Mouse (Mus musculus) heart, adult 18-20 months (tissue): ENCODE data around the gene Birc6. TPM values are rescaled to one million over a fixed set of nuclear protein-coding genes. Genes with fewer than 3 reads are reported as not detected.

Experiments used
- DNase-seq, 2 experiments: peaks; one replicate each; pipeline ENCODE4 v3.0.0; 2021 to 2022; ENCODE audit warnings: mixed read lengths in 1 of 2
- total RNA-seq, 2 experiments: library from RNA; stranded (reverse); gene quantifications; 2 replicates each; pipeline ENCODE4 v1.2.3; 2021

The Birc6 gene
- total RNA-seq, 2 experiments from 2014 or later, result 62.2 to 72.5 TPM

DNA sequence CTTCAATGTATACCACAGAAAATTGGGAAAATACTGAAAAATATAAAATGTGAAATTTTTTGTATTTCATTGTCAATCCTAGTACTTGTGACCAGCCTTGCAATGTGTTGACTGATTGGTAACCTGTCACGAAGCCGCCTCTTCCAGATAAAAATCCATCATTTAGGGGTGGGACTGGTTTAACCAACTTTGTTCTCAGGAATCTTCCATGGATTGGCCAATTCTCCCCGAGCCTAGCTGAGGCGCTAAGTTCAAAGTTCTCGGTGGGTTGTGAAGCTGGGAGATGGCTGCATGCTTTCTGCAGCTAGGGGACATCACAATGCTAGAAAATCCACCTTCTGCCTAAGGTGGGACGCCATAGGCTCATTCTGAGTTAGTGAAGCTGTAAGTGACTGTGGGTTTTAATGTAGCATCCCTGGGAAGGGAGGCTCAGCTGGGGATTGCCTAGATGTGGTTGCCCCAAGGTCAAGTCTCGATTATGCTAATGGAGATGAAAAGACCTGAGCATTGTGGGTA lies 179.6 kb downstream of the Birc6 start:
- no peak for DNase-seq

DNA sequence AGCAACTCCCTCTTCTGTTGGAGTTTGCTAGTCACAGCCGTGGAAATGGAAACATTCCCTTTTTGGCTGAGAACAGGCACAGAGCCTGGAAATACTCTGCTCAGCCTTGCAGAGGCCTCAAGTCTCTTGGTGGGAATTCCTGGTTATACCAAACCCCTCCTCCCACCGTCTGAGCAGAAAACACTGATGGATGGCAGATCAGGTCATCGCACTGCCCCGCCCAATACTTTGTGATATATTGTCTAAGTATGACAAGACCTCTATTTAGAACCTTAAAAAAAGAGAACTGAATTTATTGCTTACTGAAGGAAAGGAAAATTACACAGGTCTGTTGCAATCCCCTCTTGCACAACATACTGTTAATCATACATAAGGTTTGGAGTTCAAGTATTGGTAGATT lies 182.6 kb downstream of the Birc6 start:
- DNase-seq, result peak in 1 of 2 experiments; percentile 12

DNA sequence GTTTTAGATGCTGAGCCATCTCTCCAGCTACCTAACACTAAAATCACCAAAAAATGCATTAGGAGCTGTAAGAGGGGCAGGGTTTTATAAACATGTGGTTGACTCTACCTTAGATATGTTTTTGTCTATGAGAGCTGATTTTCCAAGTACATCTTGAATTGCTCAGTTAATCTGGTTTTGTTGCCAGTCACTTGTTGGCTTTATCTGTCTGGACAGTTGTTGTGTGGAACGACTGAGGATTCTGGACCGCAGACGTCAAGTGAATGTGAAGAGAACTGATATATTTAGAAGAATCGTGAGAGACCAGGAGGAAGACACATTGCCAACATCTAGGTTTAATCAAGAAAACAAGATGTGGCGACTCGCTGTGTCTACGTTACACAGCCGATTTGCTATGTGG lies 183.5 kb downstream of the Birc6 start:
- DNase-seq, result peak in 1 of 2 experiments; percentile 9

DNA sequence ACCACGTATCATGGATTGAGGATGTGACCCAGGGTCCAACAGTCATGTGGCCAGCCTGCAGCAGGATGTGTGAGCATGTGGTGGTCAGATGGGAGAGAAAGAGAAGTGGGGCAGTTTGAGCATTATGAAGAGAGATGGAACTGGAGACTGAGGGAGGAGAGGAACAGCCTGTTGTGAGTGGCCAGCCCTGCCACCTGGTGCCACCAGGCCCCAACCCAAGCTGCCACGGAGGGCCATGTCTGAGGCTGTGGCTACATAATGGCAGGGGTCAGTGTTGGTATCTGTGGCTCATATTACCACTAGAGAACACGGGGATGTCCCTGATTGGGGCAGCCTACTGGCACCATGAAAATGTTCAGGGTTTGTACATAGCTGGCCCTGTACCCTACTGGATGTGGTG lies 187.0 kb downstream of the Birc6 start:
- no peak for DNase-seq

DNA sequence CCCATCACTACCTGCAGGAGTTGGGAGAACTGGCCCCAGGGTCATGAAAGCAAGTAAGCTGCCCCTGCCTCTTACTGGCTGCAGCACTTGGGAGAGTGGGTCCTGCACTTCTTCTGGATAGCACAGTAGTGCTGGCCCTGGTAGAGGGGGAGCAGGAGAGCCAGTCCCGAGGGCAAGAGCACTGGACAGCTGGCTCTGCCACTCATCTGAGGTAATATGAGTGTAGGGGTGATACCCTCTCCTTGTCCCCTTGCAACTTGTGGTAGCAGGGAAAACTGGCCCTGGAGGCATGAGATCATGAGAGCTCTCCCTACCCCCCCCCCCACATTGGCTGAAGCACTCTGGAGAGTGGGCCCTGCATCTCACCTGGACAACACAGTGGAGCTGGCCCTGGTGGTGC lies 187.6 kb downstream of the Birc6 start:
- DNase-seq, result no peak

DNA sequence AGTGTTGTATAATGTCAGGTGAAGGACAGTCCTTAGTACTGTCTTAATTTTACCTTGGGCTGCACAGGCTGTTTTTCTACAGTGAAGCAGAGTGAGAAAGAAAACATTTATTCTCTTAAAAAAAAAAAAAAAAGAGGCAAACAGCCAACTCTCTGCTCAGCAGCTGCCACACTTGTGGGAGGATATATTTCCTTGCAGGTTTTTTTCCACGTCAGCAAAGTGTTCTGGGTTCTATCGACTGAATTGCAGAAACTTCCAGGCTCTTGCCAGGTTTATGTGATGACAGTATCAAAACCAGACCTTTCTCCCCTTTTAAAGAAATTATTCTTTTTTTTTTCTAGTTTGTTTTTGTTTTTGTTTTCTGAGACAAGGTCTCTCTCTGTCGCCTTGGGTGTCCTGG lies 188.5 kb downstream of the Birc6 start:
- DNase-seq, result no peak

DNA sequence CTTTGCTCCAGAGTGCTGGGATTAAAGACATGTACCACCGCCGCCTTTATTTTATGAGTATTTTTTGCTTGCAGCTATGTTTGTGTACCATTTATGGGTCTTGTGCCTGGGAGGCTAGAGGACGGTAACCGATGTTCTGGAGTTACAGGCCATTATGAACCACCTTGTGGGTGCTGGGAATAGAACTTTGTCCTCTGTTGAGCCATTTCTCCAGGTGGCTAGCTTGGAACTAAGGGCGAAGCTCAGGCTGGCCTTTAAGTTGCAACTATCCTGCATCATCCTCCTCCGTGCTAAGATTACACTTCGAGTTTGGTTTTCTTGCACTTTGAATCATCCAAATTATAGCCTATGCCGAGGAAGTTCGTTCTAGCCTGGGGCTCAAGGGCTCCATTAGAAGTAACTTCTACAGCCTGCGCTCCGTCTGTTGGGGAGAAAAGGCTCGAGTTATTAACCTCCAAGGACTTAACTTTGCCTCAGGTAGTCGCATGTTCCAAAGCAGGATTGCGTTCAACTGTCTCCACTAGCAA lies 189.1 kb downstream of the Birc6 start:
- DNase-seq, result no peak

DNA sequence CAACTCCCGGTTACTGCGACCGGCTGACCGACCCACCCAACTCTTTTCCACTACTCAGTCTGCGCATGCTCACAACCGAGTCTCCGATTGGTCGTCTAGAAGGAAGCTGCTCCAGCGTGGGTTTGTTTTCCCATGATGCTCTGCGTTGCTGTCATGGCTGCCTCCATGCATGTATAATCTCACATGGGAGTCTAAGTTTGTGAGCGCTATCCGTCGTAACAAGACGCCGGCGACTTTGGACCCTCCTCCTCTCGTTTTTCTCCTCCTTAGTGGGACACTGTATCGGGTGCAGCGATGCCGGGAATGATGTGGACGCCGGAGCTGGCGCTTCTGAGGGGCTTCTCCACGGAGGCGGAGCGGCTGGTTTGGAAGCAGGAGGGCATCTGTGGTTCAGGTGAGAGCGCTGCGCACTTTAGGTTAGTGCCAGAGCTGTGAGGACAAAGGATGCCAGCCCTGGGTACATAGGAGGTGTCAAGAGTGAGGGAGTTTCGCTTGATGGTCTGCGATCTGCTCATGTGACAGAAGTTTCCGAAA lies 189.6 kb downstream of the Birc6 start, which contains the start of gene Ttc27:
Gene Ttc27 (plus strand): TSS at position 115 of the 534 bp plus-strand sequence.
- peak; percentile 98 to 99 for DNase-seq

DNA sequence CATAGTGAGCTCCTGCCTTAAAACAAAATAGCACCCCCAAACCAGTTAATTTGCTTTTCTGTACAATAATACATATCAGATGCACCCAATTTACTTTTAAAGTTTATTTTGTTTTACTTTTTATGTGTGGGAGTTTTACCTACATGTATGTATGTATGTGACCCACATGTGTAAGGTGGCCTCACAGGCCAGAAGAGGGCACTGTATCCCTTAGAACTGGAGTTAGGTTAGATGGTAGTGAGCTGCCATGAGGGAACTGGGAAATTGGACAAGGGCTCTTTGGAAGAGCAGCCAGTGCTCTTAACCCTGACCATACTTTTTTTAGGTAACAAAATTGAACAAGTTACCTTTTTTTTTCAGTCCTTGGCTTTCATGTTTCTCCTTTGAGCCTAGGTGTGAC lies 204.8 kb downstream of the Birc6 start:
- no peak for DNase-seq

DNA sequence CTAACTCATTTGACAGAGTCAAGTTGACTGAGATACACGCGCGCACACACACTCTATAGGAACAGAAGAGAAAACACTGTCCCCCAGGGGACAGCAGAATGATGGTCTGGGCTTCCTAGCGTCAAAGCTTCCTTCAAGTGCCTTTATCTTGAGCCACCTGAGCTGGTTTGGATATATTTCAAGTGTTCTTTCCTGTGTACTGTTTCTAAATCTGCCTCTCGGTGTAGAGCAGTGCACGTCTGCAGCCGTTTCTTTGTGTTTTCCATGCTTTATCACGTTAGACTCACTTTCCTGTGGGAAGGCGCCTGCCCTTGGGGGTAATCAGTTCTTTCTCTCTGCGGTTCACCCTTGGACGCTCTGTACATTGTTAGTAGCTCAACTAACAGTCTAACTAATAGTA lies 207.3 kb downstream of the Birc6 start:
- no peak for DNase-seq

DNA sequence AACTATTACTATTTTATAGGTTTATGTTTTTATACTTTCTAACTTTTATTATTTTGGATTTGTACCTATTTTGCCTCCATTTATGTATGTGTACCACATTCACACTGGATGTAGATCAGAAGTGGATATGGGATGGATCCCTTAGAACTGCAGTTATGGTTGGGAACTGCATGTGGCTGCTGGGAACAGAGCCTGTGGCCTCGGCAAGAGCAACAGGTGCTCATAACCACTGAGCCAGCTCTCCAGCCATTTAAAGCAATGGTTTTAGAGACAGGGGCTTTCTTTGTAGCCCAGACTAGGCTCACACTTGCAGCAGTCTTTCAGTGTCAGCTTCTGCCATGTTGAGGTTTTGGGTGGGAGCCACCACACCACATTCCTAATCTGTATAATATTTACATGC lies 221.6 kb downstream of the Birc6 start:
- no peak for DNase-seq

DNA sequence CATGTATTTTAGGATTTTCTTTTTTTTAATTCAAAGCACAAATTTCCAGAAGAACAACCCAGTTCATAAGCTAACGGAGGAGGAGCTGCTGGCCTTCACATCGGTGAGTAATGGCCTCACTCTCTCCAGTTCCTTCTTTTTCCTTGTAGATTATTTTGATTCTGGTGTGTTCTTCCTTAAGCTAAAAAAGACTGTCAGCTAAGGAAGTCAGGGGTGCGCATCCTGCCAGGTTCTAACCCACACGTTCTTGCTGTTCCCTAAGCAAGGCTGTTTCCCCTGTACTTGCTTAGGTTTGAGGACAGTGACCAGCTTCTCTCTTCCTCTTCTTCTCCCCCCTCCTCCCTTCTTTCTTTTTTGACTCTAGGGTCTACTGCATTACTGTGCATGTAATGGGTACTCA lies 222.9 kb downstream of the Birc6 start:
- DNase-seq, result no peak

Other genes with a start within 250 kb of the Birc6 start
- 10 to 100 TPM; 57.4 to 63.2 TPM for gene Memo1, start 232.8 kb upstream of the Birc6 start, total RNA-seq
- gene Dpy30, start 204.4 kb upstream of the Birc6 start, total RNA-seq, result 10 to 100 TPM; 36.5 to 48.4 TPM
- 10 to 100 TPM; 29.9 to 32.4 TPM for gene Spast, start 189.3 kb upstream of the Birc6 start, total RNA-seq
- 1 to 10 TPM; 6.6 to 7.7 TPM for gene Slc30a6, start 132.7 kb upstream of the Birc6 start, total RNA-seq
- under 1 TPM; 0.22 to 0.36 TPM for gene Nlrc4, start 69.2 kb upstream of the Birc6 start, total RNA-seq
- 10 to 100 TPM; 71.6 to 77.8 TPM for gene Yipf4, start 38.8 kb upstream of the Birc6 start, total RNA-seq
- 10 to 100 TPM; 13.1 to 17.1 TPM for gene Ttc27, start 189.4 kb downstream of the Birc6 start, total RNA-seq